Mouse (Mus musculus) kidney, adult 9 months (tissue): ENCODE results near the gene Olfm2.

Source experiments
- DNase-seq: peaks from one replicate; pipeline ENCODE4 v3.0.0; 2022

The Olfm2 gene

DNA sequence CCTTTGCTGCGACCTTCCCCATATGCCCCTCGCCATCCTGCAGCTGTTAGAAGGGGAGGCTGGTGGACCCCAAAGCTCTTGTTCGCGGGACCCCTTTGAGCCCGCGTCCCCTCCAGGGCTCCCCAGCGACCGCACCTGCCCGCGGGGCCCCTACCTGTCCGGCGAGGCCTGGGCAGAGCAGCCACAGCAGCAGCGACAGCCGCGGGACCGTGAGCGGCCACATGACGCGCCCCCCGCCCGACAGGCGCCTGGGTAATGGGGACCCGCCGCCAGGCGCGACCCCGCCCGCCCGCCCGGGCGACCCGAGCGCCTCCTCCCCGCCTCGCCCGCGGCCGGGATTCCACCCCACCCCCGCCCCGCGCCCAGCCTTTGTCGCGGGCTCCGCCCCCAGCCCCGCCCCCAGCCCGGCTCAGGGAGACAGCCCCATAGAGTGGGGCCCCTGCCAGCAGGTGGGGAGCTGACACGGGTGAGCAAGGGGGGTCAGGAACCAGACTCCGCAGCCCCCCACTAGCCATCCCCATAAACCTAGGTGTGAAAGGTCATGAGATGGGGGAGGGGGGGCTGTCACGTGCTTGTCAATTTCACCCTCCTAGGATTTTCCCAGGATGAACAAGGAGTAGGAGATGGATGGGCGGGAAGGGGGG is at the start of gene Olfm2:
TSS of gene Olfm2 (minus strand) at position 333 of the 644 bp plus-strand sequence.
- no peak for DNase-seq

DNA sequence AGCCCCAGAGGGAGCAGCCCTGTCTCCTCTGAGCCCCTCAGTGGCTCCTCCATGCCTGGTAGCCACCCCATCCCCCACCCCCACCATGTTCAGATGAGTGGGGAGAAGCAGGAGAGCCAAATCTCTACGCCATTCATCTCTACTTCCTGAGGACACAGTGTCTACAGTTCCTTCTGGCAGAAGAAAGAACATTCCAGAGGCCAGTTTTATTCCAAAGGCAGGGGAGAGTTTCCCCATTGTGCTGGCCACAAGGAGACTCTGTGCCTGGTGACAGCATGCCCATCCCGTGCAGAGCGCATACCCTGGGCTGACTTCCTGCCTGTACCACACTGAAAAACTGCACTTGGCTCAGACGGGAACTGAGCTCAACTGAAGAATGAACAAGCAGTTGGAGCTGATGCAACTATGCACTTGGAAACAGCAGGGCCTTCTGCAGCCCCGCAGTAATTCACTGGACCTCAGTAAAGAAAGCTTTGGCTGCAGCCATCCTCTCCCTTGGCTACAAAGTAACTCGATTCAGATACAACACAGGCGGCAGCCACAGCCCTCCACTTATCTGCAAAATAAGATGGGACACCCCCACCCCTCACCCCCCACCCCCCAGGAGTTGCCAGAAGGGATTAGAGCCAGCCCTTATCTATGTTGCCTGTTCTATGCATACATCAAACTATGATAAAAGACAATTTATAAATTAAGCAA is 48.1 kb upstream of the Olfm2 start:
- peak; percentile 43 for DNase-seq

DNA sequence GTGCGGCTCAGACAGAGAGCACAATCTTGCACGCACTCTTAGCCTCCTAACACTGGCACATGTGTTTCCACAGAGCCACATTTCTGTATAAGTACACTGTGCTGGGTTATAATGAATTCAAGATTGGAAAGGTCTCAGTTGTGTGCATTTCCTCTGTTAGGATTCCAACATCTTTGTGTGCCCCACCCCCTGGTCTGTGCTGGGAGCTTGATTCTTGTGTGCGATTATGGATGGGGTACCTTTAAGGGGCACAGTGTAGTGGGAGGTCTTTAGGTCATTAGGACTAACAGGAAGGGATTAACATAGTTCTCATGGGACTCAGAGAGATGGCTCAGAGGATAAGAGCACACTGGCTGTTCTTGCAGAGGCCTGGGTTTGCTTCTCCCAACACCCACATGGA is 44.2 kb upstream of the Olfm2 start:
- DNase-seq: no peak

DNA sequence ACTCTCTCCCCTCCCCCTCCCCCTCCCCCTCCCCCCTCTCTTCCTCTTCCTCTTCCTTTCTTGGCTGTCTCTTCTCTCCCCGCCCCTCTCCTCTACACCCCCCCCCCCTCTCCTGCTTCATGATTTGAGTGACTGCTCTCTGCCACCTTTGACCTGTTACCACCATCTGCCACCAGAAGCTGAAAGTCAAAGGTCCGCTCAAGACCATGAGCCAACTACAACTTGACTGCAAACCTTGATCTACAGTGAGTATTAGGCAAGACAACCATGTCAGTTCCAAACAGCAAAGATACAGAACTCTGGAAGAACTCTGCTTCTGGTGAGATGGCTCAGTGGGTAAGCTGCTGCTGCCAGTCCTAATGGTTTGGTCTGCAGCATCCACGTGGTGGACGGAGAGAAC is 43.5 kb upstream of the Olfm2 start:
- DNase-seq: peak; percentile 42

DNA sequence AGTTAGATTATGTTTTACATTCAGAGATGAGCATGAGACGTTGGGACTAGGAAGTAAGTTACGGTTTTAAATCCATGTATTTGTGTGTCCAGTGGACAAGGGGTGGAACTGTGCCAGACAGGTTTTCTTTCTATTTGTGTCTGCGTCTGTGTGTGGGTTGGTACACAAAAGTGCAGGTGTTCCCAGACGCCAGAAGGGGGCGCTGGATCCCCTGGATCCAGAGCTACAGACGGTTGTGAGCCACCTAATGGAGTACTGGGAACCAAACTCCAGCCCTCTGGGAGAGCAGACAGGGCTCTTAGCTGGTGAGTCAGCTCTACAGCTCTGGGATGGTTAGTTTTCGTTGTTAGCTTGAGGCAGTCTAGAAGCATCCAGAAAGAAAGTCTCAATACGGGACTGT is 41.8 kb upstream of the Olfm2 start:
- DNase-seq: no peak

DNA sequence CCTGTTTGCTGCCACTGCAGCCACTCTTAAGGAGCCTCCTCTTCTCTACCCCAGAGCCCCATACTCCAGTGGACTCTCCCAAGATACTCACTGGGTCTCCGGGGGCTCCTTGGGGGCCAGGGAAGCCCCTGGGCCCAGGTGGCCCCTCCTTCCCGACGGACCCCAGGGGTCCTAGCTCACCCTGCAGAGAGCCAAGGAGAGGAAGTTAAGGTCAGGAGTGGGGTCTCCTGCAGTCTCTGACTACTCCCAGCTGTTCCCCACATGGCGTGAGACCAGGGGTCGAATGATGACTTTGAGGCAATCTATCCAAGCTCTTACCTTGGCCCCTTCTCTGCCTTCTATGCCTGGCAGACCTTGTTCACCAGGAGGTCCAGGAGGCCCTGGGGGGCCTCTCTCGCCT is 38.9 kb upstream of the Olfm2 start:
- no peak for DNase-seq

DNA sequence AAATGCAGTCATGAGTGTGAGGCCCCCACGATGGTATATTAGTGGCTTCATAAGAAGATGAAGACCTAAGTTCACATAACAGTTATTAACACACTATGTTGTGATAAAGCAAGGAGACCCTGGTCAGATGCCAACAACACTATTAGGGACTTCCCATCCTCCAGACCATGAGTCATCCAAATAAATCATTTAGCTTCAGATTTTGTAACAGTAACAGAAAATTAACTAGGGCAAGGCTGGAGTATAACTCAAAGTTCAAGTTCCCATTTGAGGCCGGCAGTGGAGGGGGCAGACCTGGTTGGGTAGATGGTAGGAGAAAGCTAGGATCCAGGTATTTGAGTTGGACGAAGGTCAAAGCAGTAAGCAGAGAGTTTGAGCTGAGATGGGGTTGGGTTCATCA is 35.1 kb upstream of the Olfm2 start:
- peak; percentile 85 for DNase-seq

DNA sequence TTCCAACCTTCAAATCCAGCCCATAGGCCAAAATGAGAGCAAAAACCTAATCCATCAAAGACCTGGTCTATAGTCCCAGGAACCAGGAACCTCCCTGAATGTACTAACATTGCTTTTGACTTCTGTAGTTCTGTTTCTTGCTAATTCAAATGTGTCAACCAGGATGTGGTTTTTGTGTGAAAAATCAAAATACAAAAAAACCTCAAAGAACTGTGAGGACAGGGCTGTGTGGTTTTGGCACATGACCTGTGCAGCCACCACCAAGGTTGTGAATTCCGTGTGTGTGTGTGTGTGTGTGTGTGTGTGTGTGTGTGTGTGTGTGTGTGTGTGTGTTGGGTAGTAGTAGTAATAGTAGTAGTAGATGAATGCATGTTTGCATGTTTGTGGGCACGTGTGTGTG is 19.1 kb upstream of the Olfm2 start:
- DNase-seq: no peak

DNA sequence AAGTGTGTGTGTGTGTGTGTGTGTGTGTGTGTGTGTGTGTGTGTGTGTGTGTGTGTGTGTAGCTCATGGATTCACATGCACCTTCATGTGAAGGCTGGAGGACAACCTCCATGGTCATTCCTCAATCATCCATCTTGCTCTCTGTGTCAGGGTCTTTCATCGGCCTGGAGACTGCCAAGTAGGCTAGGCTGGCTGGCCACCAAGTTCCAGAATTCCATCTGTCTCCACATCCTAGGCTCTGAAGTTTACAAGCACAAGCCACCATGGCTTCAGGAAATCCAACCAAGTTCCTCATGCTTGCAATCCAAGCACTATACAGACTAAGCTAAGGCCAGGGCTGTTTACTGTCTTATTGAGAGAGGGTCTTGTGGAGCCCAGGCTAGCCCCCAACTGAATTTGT is 16.9 kb upstream of the Olfm2 start:
- DNase-seq: no peak

DNA sequence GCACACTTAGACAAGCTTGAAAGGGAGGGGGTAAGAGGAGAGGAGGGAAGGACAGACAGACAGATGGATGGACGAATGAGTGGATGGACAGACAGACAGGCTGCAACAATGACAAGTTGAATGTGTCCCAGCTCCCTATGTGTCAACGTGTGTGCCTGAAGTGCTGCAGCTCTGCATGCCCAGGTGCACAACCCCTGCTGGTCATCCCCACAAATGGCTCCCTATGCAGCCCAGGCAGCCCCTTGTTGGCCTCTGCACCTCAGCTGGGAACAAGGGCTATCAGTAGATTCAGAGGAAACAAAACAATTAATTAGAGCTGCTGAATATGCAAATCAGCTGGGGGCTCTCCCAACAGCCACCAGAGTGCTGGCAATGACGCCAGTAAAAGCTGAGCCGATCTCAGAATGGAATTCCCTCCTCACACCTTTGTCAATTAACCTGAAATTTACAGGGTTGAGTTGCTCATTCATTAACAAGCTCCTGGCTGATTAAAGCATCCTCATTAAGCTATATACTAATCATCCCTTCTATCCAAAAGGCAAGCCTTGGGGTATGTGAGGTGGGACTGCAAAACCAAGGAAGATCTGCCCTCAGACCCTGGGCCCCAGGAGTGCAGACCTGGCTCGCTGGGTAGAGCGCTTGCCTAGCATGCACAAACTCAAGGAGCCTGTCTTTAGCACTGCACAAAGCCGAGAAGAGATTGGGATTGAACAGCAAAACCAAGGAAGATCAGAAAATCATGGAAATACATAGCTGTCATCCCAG is 16.2 kb upstream of the Olfm2 start:
- no peak for DNase-seq

DNA sequence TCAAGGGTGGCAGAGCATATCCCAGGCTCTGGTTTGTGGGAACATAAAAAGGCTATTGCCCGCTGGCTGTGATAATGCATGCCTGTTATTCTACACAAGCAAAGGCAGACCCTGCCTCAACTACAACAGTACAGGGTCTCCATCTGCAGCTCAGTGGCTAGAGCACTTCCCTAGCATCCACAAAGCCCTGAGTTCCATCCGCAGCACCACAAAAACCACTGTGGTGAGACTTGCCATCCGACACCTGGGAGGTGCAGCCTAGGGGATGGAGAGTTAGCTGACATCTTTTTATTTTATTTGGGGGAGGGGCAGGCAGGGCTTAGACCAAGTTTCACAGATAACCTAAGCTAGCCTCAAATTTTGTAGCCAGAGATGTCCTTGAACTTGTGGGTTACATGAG is 15.2 kb upstream of the Olfm2 start:
- no peak for DNase-seq

DNA sequence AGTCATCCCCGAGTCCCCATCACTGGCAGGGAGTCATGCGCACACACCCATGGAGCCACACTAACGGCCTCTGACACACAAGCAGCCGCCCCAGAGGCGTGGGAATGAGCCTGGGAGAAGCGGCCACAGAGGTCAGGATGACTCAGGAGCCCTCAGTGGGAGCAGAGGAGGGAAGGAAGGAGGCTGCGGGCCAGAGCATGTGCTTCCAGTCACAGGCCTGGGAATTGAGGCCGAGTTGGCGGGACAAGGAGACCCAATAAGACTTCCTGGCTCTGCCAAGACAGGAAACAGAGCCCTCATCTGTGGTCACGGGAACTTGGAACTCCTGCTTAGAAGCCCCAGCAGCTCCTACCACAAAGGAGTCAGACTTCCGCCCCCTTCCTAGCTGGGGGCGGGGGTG is 14.7 kb upstream of the Olfm2 start:
- DNase-seq: peak; percentile 75

DNA sequence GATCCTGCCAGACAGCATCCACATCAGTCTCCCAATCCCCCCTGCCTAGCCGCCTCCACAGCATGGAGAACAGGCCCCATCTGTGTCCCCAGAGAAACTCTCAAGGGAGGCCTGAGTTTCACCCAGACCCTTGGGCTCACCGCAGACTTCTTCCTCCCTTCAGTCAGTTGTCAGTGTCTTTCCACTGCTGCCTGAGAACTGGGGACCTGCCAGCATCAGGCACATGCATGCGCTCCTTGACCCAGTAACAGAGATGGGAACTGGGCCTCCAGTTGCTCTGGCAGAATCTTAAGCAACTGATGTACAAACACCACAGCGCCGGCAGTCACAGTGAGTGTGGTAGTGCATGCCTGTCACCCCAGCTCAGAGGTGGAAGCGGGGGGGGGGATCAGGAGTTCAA is 12.7 kb upstream of the Olfm2 start:
- no peak for DNase-seq

DNA sequence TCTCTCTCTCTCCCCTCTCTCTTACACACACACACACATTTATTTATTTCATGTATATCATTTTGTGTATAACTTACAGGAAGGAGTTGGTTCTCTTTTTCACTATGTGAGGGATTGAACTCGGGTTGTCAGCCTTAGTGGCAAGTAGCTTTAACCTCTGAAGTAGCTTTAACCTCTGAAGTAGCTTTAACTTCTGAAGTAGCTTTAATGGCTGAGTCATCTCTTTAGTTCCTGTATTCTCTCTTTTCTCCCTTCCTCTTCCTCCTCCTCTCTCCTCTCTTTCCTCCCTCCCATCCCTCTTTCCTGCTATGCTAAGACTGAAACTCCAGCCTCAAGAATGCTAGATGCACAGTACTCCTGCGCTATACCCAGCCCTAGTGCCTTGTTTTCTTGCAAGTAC is 12.1 kb upstream of the Olfm2 start:
- DNase-seq: no peak

DNA sequence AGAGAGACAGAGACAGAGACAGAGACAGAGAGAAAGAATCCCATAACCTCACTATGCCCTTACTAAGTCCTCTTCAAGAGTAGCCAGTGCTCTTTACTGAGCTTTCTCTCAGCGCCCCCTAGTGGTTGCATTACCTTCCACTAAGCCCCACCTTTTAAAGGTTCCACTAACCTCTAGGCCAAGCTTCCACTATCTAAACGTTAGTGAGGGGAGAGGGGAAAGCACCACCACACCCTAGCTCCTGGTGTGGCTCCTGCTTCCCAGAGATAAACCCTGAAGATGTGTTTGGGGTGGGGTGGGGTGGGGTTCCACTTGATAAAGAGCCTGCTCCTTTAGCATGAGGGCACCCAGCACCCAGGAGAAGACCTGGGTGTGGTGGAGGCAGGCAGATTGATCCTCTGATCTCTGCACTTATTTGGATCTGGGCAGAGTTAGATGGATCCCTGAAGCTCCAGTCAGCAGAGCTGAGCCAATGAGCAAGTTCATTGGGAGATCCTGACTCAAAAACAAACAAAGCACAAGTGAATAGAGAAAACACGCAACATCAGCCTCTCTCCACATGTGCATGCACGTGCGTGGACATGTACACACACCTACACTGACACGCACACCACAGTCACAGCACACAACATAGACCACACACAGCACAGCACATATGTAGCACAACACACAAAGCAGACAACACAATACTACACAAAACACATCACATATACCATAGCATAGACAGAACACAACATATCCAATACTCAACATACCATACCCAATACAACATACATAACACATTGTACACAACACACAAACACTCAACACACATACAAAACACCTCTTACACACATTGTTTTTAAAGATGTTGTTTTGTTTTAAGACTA is 11.2 kb upstream of the Olfm2 start:
- peak; percentile 81 for DNase-seq

DNA sequence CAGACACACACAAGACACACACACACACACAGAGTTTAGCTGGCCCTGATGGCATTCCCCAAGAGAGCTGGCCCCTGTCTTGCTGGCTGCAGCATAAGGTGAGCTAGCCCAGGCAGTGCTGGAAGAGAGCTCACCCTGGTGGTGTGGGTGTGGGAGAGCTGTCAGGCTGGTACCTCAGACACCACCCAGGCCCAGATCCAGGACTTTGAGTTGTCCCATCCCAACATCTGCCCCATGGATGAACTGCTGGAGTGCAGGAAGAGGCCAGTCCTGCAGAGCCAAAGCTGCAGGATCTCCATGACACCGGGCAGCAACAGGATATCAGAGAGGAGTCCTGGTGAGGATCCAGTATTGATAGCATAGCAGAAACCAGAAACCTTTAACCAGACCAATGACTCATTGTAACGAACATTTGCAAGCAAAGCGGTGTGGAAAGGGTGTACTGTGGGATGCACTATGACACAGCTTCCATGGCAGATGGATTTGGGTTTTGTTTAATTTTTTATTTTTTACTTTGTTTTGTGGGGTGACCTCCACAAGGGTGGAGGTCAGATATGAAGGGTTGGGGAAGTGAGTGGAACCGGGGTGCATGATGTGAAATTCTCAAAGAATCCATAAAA is 10.0 kb upstream of the Olfm2 start:
- DNase-seq: no peak

DNA sequence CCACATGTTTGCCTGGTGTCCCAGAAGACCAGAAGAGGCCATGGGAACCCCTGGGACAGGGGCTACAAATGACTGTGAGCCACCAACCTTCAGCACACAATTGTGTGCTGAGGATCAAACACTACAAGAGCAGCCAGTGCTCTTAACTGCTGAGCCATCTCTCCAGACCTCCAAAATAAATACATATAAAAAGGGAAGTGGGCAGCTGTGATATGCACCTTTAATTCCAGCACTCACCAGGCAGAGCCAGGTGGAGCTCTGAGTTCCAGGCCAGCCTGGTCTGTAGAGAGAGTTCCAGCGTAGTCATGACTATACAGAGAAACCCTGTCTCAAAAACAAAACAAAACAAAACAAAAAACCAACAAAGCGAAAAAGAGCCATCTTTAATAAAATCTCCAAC is 8.2 kb upstream of the Olfm2 start:
- no peak for DNase-seq

DNA sequence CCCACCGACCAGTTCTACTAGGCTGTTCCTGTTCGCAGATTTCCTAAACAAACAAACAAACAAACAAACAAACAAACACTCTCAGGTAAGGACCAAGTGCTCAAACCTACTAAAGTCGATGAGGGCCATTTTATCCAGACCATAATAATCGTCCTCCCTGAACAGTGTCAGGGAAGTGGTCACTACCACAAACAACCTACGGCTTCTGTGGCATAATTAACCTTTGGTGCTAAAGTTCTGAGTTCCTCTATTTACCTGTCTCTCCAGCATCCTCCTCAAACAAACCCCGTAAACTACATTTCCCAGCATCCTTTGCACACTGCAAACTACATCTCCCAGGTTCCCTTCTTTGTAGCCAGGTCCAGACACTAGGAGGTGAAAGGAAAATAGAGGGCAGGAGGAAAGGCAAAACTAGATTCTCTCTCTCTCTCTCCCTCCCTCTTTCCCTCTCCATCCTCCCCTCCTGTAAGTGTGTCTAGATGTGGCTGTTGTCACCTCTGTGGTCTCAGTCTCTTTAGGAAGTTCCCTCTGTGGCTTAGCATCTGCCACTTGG is 5.4 kb upstream of the Olfm2 start:
- DNase-seq: peak; percentile 52

DNA sequence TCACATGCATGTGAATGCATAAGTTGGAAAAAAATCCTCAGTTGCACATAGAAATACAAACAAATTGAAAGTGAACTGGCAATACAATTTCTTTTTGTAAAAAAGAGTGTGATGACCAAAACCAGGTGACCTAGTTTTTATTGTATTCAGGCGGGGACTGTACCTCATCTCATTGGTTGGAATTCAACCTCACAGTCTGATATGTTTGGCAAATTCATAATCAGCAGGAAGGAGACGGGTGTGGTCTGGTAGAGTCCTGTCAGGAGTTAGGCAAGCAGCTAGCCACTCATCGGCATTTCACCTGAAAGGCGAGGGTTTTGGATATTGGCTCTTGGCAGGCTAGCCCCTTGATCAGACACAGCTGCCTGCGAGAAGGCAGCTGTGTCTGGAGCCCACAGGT is 3.1 kb upstream of the Olfm2 start:
- DNase-seq: no peak

DNA sequence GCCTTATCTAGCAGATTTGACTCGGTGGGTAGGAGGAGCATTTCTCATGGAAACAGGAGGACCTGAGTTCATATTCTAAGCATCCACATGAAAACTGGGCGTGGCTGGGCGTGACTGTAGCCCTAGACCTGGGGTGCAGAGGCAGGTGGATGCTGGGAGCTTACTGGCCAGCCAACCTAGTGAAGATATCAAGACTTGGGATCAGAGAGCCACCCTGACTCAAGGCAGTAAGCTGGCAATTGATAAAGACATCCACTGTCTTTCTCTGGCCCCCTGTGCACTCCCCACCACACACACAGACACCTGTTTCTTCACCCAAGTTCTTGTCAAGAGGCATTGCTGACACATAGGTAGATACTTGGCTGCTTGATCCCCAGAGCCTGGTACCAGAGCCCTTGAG is 2.4 kb upstream of the Olfm2 start:
- DNase-seq: no peak

DNA sequence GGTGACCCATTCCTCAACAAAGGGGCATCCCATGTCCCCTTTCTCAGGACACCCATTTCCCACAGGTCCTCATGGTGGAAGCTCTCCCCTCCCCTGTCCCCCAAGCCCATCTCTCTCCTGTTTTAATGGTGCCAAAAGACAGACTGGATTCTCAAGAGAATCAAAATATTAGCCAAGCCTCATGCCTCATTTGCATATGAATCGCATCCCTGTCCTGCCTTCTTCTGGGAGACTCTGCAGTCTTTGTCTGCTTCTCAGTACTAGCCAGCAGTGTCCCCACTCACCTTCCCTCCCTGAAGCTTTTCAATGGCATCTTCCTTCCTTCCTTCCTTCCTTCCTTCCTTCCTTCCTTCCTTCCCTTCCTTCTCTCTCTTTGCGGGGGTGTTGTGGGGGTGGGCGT is 1.5 kb upstream of the Olfm2 start:
- DNase-seq: no peak
